Mouse (Mus musculus): ENCODE results near the gene Usp24.

GRCm38 (mm10) chr4:106313070-106313469 lies 2.9 kb upstream of the Usp24 start:
- TF ChIP-seq CTCF (IDR thresholded peaks at IDR 0.05; ENCODE audit: low read depth, low read length), result no peak
- TF ChIP-seq POLR2A (IDR thresholded peaks at IDR 0.05; ENCODE audit: insufficient read depth, low read length), result no peak
